Mouse (Mus musculus) activated CD4-positive, CD25-positive, alpha-beta regulatory T cell, adult 4 months (primary cell): Measurements from ENCODE around the gene Gtf2h3. TPM values are rescaled to one million over a fixed set of nuclear protein-coding genes. Genes with fewer than 3 reads are reported as not detected.
"Not testable (repeated sequence)": the region's sequence is repeated elsewhere in the genome, so short reads cannot be mapped to it uniquely, and the experiment has no call there.

ENCODE experiments used
- ATAC-seq: one replicate; pipeline ENCODE4 v1.8.0; 2017
- polyA plus RNA-seq, 2 experiments: library from polyadenylated mRNA; unstranded; fragments of 100-300 nt; shearing (Covaris generic); gene quantifications; one replicate each; pipeline ENCODE4 v1.2.1; 2017

Gtf2h3 gene
- polyA plus RNA-seq, result 10 to 100 TPM; 52.7 to 61.3 TPM

- ATAC-seq, result peak; percentile 96
Observed at GRCm38 (mm10) chr5:124578633-124579317, at the start of gene Gtf2h3, which contains the start of gene Eif2b1. Gene Gtf2h3 (plus strand): TSS chr5:124579140. Gene Eif2b1 (minus strand): TSS chr5:124579131.

- ATAC-seq, result no peak
Observed at GRCm38 (mm10) chr5:124529191-124529651, 49.7 kb upstream of the Gtf2h3 start.

- no peak for ATAC-seq
Observed at GRCm38 (mm10) chr5:124529697-124530096, 49.2 kb upstream of the Gtf2h3 start.

- peak; percentile 77 for ATAC-seq
Observed at GRCm38 (mm10) chr5:124530655-124531582, 48.0 kb upstream of the Gtf2h3 start, which contains the start of gene Rilpl1. Gene Rilpl1 (minus strand): TSS chr5:124531391.

GRCm38 (mm10) chr5:124531583-124531930 lies 47.4 kb upstream of the Gtf2h3 start:
- ATAC-seq, result no peak

GRCm38 (mm10) chr5:124532451-124532850 lies 46.5 kb upstream of the Gtf2h3 start:
- ATAC-seq, result no peak

- no peak for ATAC-seq
Observed at GRCm38 (mm10) chr5:124535016-124535415, 43.9 kb upstream of the Gtf2h3 start.

GRCm38 (mm10) chr5:124536776-124537175 lies 42.2 kb upstream of the Gtf2h3 start:
- no peak for ATAC-seq

- no peak for ATAC-seq
Observed at GRCm38 (mm10) chr5:124538813-124539792, 39.8 kb upstream of the Gtf2h3 start.

- no peak for ATAC-seq
Observed at GRCm38 (mm10) chr5:124539905-124540304, 39.0 kb upstream of the Gtf2h3 start.

- ATAC-seq, result peak; percentile 85
Observed at GRCm38 (mm10) chr5:124540383-124540786, 38.6 kb upstream of the Gtf2h3 start, which contains the start of gene Tmed2. Gene Tmed2 (plus strand): TSS chr5:124540695.

GRCm38 (mm10) chr5:124540905-124541601 lies 37.9 kb upstream of the Gtf2h3 start:
- ATAC-seq, result peak; percentile 41

- ATAC-seq, result no peak
Observed at GRCm38 (mm10) chr5:124541602-124541973, 37.4 kb upstream of the Gtf2h3 start.

GRCm38 (mm10) chr5:124550737-124551136 lies 28.2 kb upstream of the Gtf2h3 start:
- not testable (repeated sequence) for ATAC-seq

GRCm38 (mm10) chr5:124551349-124552093 lies 27.4 kb upstream of the Gtf2h3 start:
- ATAC-seq, result not testable (repeated sequence)

GRCm38 (mm10) chr5:124552094-124552472 lies 26.9 kb upstream of the Gtf2h3 start:
- ATAC-seq, result no peak

GRCm38 (mm10) chr5:124552558-124553307 lies 26.2 kb upstream of the Gtf2h3 start, which contains the start of gene Ddx55:
Gene Ddx55 (plus strand): TSS chr5:124552864.
- ATAC-seq, result peak; percentile 94

GRCm38 (mm10) chr5:124553607-124554006 lies 25.3 kb upstream of the Gtf2h3 start:
- ATAC-seq, result no peak

- no peak for ATAC-seq
Observed at GRCm38 (mm10) chr5:124555145-124555544, 23.8 kb upstream of the Gtf2h3 start.

- no peak for ATAC-seq
Observed at GRCm38 (mm10) chr5:124571068-124571467, 7.9 kb upstream of the Gtf2h3 start.
